Mouse (Mus musculus) urinary bladder, postnatal 36 days (tissue): Measurements from ENCODE around the gene Tcstv1.
"Not testable (repeated sequence)": the region's sequence is repeated elsewhere in the genome, so short reads cannot be mapped to it uniquely, and the experiment has no call there.

Experiments
- DNase-seq, 2 experiments: peaks; one replicate each; pipeline ENCODE4 v3.0.0; 2022; ENCODE audit warnings: low spot score in 2 of 2, mixed read lengths in 1 of 2

Gene Tcstv1

GRCm38 (mm10) chr13:119894685-119895084 lies at the start of gene Tcstv1:
Gene Tcstv1, minus strand, starts transcription at chr13:119894785.
- not testable (repeated sequence) for DNase-seq

- not testable (repeated sequence) for DNase-seq
Observed at GRCm38 (mm10) chr13:119929172-119929571, 34.6 kb upstream of the Tcstv1 start, which contains the start of gene Gm21761. Gene Gm21761, minus strand, starts transcription at chr13:119929272.

GRCm38 (mm10) chr13:119924597-119925340 lies 30.2 kb upstream of the Tcstv1 start:
- DNase-seq: not testable (repeated sequence)

GRCm38 (mm10) chr13:119916966-119917722 lies 22.6 kb upstream of the Tcstv1 start:
- DNase-seq: not testable (repeated sequence)

GRCm38 (mm10) chr13:119916449-119916848 lies 21.9 kb upstream of the Tcstv1 start:
- not testable (repeated sequence) for DNase-seq

GRCm38 (mm10) chr13:119898549-119898948 lies 4.0 kb upstream of the Tcstv1 start:
- not testable (repeated sequence) for DNase-seq

GRCm38 (mm10) chr13:119886896-119887295 lies 7.7 kb downstream of the Tcstv1 start:
- DNase-seq: not testable (repeated sequence)

- not testable (repeated sequence) for DNase-seq
Observed at GRCm38 (mm10) chr13:119864395-119864999, 30.1 kb downstream of the Tcstv1 start.

GRCm38 (mm10) chr13:119862399-119862798 lies 32.2 kb downstream of the Tcstv1 start:
- DNase-seq: not testable (repeated sequence)
